Mouse (Mus musculus) megakaryocyte, embryonic 14.5 days (primary cell): Measurements from ENCODE around the gene Gm49380.

Source experiments
- FLI1 ChIP-seq: IDR thresholded peaks from 2 replicates; pipeline ENCODE4 v1.6.1; 2012; ENCODE audit warnings: low read length, inconsistent platforms, mixed read lengths
- GATA1 ChIP-seq: IDR thresholded peaks from 3 replicates; pipeline ENCODE4 v1.6.1; 2012; ENCODE audit warnings: mixed read lengths, low read length, inconsistent platforms, borderline replicate concordance

- TF ChIP-seq GATA1 (no peak), FLI1 (no peak)
Measured at GRCm38 (mm10) chr9:44078955-44079756, 34.1 kb downstream of the Gm49380 start.
